ENCODE assay signal across 9 mouse cellular contexts in genomic region chr9:54547536-54547935, GRCm38 (mm10). TPM values are rescaled to one million over a fixed set of nuclear protein-coding genes. Genes with fewer than 3 reads are reported as not detected.
DNase-seq lines count a peak whose midpoint lies in the region; ATAC-seq and TF ChIP-seq lines count a peak whose summit lies in the region.
"Had no signal": no experiment of that assay in that cellular context is flagged by ENCODE, and none has a peak within 500 bp of the region (broad histone marks: within the 10 kb centered on the region; RNA-seq: fewer than 3 reads in every experiment).

No protein-coding gene starts in this region.

- H3K9me3 ChIP-seq in ES-E14 (ENCODE audit: control insufficient read depth, insufficient read depth, low read depth, low read length): no peaks in the 10 kb centered on the region
- H3K9me3 ChIP-seq in forebrain, embryonic 13.5 days (replicated peaks): no peaks in the 10 kb centered on the region
- no peaks in the 10 kb centered on the region for H3K9me3 ChIP-seq in kidney, postnatal 0 days (replicated peaks; ENCODE audit: low read length)
- H3K9me3 ChIP-seq: limb, embryonic 15.5 days had no signal

- peak; percentile 85 for TF ChIP-seq CTCF in kidney, postnatal 0 days (IDR thresholded peaks at IDR 0.05; ENCODE audit: low read depth)

- ATAC-seq in cerebellum, adult (ENCODE audit: insufficient number of reproducible peaks, low FRiP score, low TSS enrichment): 0 out of 2 replicates have a peak, but pooled peaks have one; percentile 39
- 0 out of 2 replicates have a peak, but pooled peaks have one; percentile 24 for ATAC-seq in forebrain, embryonic 13.5 days
- ATAC-seq in kidney, postnatal 0 days (replicated peaks; ENCODE audit: low FRiP score, low read depth): no peak
- peak; percentile 79 for ATAC-seq in megakaryocyte, adult 5-6 weeks (ENCODE audit: poor library complexity, severe bottlenecking)

- no peak overlapping the region for H3K4me2 ChIP-seq in forebrain, embryonic 13.5 days
- H3K4me2 ChIP-seq in kidney, postnatal 0 days (ENCODE audit: low read length): no peak overlapping the region
- H3K4me2 ChIP-seq: limb, embryonic 15.5 days had no signal

- no peaks in the 10 kb centered on the region for H3K4me1 ChIP-seq in ES-E14 (ENCODE audit: control insufficient read depth in 2 of 2, insufficient read depth in 2 of 2, low read length in 2 of 2, poor library complexity in 1 of 2)
- H3K4me1 ChIP-seq in forebrain, embryonic 13.5 days: no peaks in the 10 kb centered on the region
- no peaks in the 10 kb centered on the region for H3K4me1 ChIP-seq in kidney, postnatal 0 days (replicated peaks; ENCODE audit: insufficient read depth, low read length)
- H3K4me1 ChIP-seq: limb, embryonic 15.5 days had no signal

- in situ Hi-C loops in ES-E14 (cut with MboI; ENCODE audit: low sequenced_read_pairs in 2 of 2, unreplicated experiment in 2 of 2): no loop called here

- no peak overlapping the region for H3K9ac ChIP-seq in ES-E14 (ENCODE audit: insufficient read depth, low read depth, low read length, poor library complexity, severe bottlenecking)
- H3K9ac ChIP-seq in forebrain, embryonic 13.5 days: no peak overlapping the region
- no peak overlapping the region for H3K9ac ChIP-seq in kidney, postnatal 0 days (ENCODE audit: low read depth, low read length)
- H3K9ac ChIP-seq: limb, embryonic 15.5 days had no signal

- WGBS in forebrain, embryonic 13.5 days: 12% methylated on average over 5 of the region's 5 CpGs
- 17% methylated on average over 5 of the region's 5 CpGs for WGBS in kidney, postnatal 0 days

- H3K27ac ChIP-seq in ES-E14 (ENCODE audit: insufficient read depth, low read depth, low read length, poor library complexity, severe bottlenecking): no peak overlapping the region
- H3K27ac ChIP-seq in forebrain, embryonic 13.5 days: no peak overlapping the region
- no peak overlapping the region for H3K27ac ChIP-seq in kidney, postnatal 0 days
- H3K27ac ChIP-seq: limb, embryonic 15.5 days had no signal

- H3K27me3 ChIP-seq in forebrain, embryonic 13.5 days: no peaks in the 10 kb centered on the region
- H3K27me3 ChIP-seq in kidney, postnatal 0 days (ENCODE audit: insufficient read depth, low read length): no peaks in the 10 kb centered on the region
- H3K27me3 ChIP-seq in splenic B cell, adult 2 months (ENCODE audit: control insufficient read depth, insufficient read depth, low read length, poor library complexity, severe bottlenecking): no peaks in the 10 kb centered on the region
- H3K27me3 ChIP-seq: limb, embryonic 15.5 days had no signal

- peak; percentile 60 for DNase-seq in layer of hippocampus, adult 11-12 months (ENCODE audit: low spot score)
- DNase-seq in layer of hippocampus, postnatal 36 days: no peak
- peak; percentile 30 for DNase-seq in ES-E14 (ENCODE audit: low read depth, low spot score)
- peak; percentile 45 for DNase-seq in kidney, postnatal 0 days (ENCODE audit: low spot score)
- DNase-seq in splenic B cell, adult 2 months (ENCODE audit: low read depth, low spot score): peak; percentile 64

- H3K4me3 ChIP-seq in ES-E14 (ENCODE audit: insufficient read depth in 1 of 2, low read depth in 1 of 2, low read length in 2 of 2, poor library complexity in 1 of 2, severe bottlenecking in 1 of 2): no peak overlapping the region
- H3K4me3 ChIP-seq in forebrain, embryonic 13.5 days: no peak overlapping the region
- no peak overlapping the region for H3K4me3 ChIP-seq in kidney, postnatal 0 days (replicated peaks; ENCODE audit: low read depth, low read length)
- H3K4me3 ChIP-seq: limb, embryonic 15.5 days had no signal

- H3K36me3 ChIP-seq in ES-E14 (ENCODE audit: control insufficient read depth, insufficient read depth, low read length, poor library complexity, severe bottlenecking): no peaks in the 10 kb centered on the region
- H3K36me3 ChIP-seq in forebrain, embryonic 13.5 days (ENCODE audit: poor library complexity, severe bottlenecking): no peaks in the 10 kb centered on the region
- no peaks in the 10 kb centered on the region for H3K36me3 ChIP-seq in kidney, postnatal 0 days (ENCODE audit: insufficient read depth, low read length)
- no peaks in the 10 kb centered on the region for H3K36me3 ChIP-seq in splenic B cell, adult 2 months (ENCODE audit: control insufficient read depth, insufficient read depth, low read length, poor library complexity, severe bottlenecking)
- H3K36me3 ChIP-seq: limb, embryonic 15.5 days had no signal

TF ChIP-seq in ES-E14, 5 proteins besides CTCF, POLR2A, EP300 and RAD21:
- TF ChIP-seq ZC3H11A (IDR thresholded peaks at IDR 0.05; ENCODE audit: borderline replicate concordance, low read depth, low read length) (no peak), ZNF384 (IDR thresholded peaks at IDR 0.05; ENCODE audit: low read depth, low read length) (no peak), HCFC1 (IDR thresholded peaks at IDR 0.05; ENCODE audit: borderline replicate concordance, insufficient read depth, low read length) (no peak), MAFK (IDR thresholded peaks at IDR 0.05; ENCODE audit: insufficient read depth, low read depth, low read length) (no peak), CHD2 (IDR thresholded peaks at IDR 0.05; ENCODE audit: low read depth, low read length) (no peak)

RNA-seq across cellular contexts. Expression of gene Sh2d7, which starts 8.8 kb away (rescaled TPM):
- under 1 TPM in 1 of 2 experiments, not detected in 1; 0.20 TPM for total RNA-seq in layer of hippocampus, postnatal 36 days (2021)
- 0.16 and 0.18 TPM in 2 replicates for total RNA-seq in ES-E14 (2012; rRNA removed)
- 0.10 and 0.48 TPM in 2 replicates for polyA plus RNA-seq in forebrain, embryonic 13.5 days (2015; fragmentation: Nextera tagmentation; extraction: Ambion mirVana)
- polyA plus RNA-seq in kidney, postnatal 0 days (2015; fragmentation: Nextera tagmentation; extraction: Ambion mirVana): not detected in 2 replicates
- total RNA-seq in megakaryocyte, adult 5-6 weeks (2015): not detected in 2 replicates
- total RNA-seq in megakaryocyte, adult 5-6 weeks (2017): not detected in 2 replicates
- polyA plus RNA-seq: limb, embryonic 15.5 days had no signal

RNA-seq across cellular contexts. Expression of gene Cib2, which starts 12.5 kb away (rescaled TPM):
- 10 to 100 TPM; 21.6 to 22.0 TPM for total RNA-seq in layer of hippocampus, postnatal 36 days (2021)
- 1.0 and 1.4 TPM in 2 replicates for total RNA-seq in ES-E14 (2012; rRNA removed)
- 27.0 and 28.9 TPM in 2 replicates for polyA plus RNA-seq in forebrain, embryonic 13.5 days (2015; fragmentation: Nextera tagmentation; extraction: Ambion mirVana)
- polyA plus RNA-seq in kidney, postnatal 0 days (2015; fragmentation: Nextera tagmentation; extraction: Ambion mirVana): 18.0 and 19.2 TPM in 2 replicates
- total RNA-seq in megakaryocyte, adult 5-6 weeks (2015): 11.4 and 14.9 TPM in 2 replicates
- 2.7 and 3.9 TPM in 2 replicates for total RNA-seq in megakaryocyte, adult 5-6 weeks (2017)

RNA-seq across cellular contexts. Expression of gene Idh3a, which starts 38.6 kb away (rescaled TPM):
- 100 to 1,000 TPM; 174 to 183 TPM for total RNA-seq in layer of hippocampus, postnatal 36 days (2021)
- total RNA-seq in ES-E14 (2012; rRNA removed): 58.2 and 79.2 TPM in 2 replicates
- 126 and 127 TPM in 2 replicates for polyA plus RNA-seq in forebrain, embryonic 13.5 days (2015; fragmentation: Nextera tagmentation; extraction: Ambion mirVana)
- polyA plus RNA-seq in kidney, postnatal 0 days (2015; fragmentation: Nextera tagmentation; extraction: Ambion mirVana): 247 and 272 TPM in 2 replicates
- total RNA-seq in megakaryocyte, adult 5-6 weeks (2015): 42.5 and 54.2 TPM in 2 replicates
- total RNA-seq in megakaryocyte, adult 5-6 weeks (2017): 26.1 and 29.7 TPM in 2 replicates

RNA-seq across cellular contexts. Expression of gene Dmxl2, which starts 46.1 kb away (rescaled TPM):
- total RNA-seq in layer of hippocampus, postnatal 36 days (2021): 100 to 1,000 TPM; 206 to 213 TPM
- total RNA-seq in ES-E14 (2012; rRNA removed): 11.6 and 13.5 TPM in 2 replicates
- 29.1 and 30.0 TPM in 2 replicates for polyA plus RNA-seq in forebrain, embryonic 13.5 days (2015; fragmentation: Nextera tagmentation; extraction: Ambion mirVana)
- polyA plus RNA-seq in kidney, postnatal 0 days (2015; fragmentation: Nextera tagmentation; extraction: Ambion mirVana): 7.5 and 8.5 TPM in 2 replicates
- 23.7 and 24.0 TPM in 2 replicates for total RNA-seq in megakaryocyte, adult 5-6 weeks (2015)
- total RNA-seq in megakaryocyte, adult 5-6 weeks (2017): 17.9 and 21.1 TPM in 2 replicates

Comparison
In these comparisons a context has a peak if more than half of its experiments do, and no peak if none do; other contexts are left out.
1. DNase-seq: peak in layer of hippocampus, adult 11-12 months (single experiment), ES-E14 (single experiment), kidney, postnatal 0 days (single experiment) and splenic B cell, adult 2 months (single experiment); none in layer of hippocampus, postnatal 36 days (0 of 2).